Mouse (Mus musculus) ES-Bruce4 (cell line): Measurements from ENCODE around the gene Alox5. TPM values are rescaled to one million over a fixed set of nuclear protein-coding genes. Genes with fewer than 3 reads are reported as not detected.

Source experiments
- H3K27ac ChIP-seq: 2 replicates; pipeline ENCODE4 v1.5.1; 2012; ENCODE audit warnings: low read length, inconsistent platforms; ENCODE audit not compliant: insufficient read depth
- H3K27me3 ChIP-seq: 2 replicates; pipeline ENCODE4 v1.6.1; 2012; ENCODE audit warnings: mild to moderate bottlenecking, low read length, inconsistent platforms; ENCODE audit not compliant: control insufficient read depth, poor library complexity, insufficient read depth, severe bottlenecking
- H3K36me3 ChIP-seq: 2 replicates; pipeline ENCODE4 v1.6.1; 2012; ENCODE audit warnings: inconsistent platforms, mild to moderate bottlenecking, low read length, moderate library complexity; ENCODE audit not compliant: control insufficient read depth, poor library complexity, insufficient read depth, severe bottlenecking
- H3K4me1 ChIP-seq: one replicate; pipeline ENCODE4 v1.8.1; 2011; ENCODE audit warnings: low read length; ENCODE audit not compliant: control insufficient read depth, insufficient read depth
- H3K4me3 ChIP-seq: 2 replicates; pipeline ENCODE4 v1.5.1; 2011; ENCODE audit warnings: low read depth, mild to moderate bottlenecking, low read length
- H3K9ac ChIP-seq: 2 replicates; pipeline ENCODE4 v1.6.1; 2012; ENCODE audit warnings: low read depth, mild to moderate bottlenecking, inconsistent platforms; ENCODE audit not compliant: poor library complexity, severe bottlenecking
- H3K9me3 ChIP-seq: replicated peaks from 2 replicates; pipeline ENCODE4 v1.6.1; 2012; ENCODE audit warnings: mild to moderate bottlenecking, low read length, inconsistent platforms; ENCODE audit not compliant: control insufficient read depth, poor library complexity, insufficient read depth, severe bottlenecking
- CTCF ChIP-seq: IDR thresholded peaks from one replicate; pipeline ENCODE4 v1.8.1; 2011; ENCODE audit warnings: low read depth, low read length
- EP300 ChIP-seq: IDR thresholded peaks from 2 replicates; pipeline ENCODE4 v1.6.1; 2011; ENCODE audit warnings: low read depth, low read length; ENCODE audit not compliant: insufficient read depth
- POLR2A ChIP-seq: IDR thresholded peaks from one replicate; pipeline ENCODE4 v1.8.1; 2011; ENCODE audit warnings: low read length; ENCODE audit not compliant: insufficient read depth
- polyA plus RNA-seq: library from polyadenylated mRNA; stranded (reverse); fragments of >200 nt; gene quantifications from 2 replicates; pipeline ENCODE4 v1.2.4, GENCODE M21; 2011; ENCODE audit warnings: low read depth; ENCODE audit not compliant: missing spikeins, insufficient read depth, insufficient read length

Alox5 gene
- polyA plus RNA-seq, 1 experiment, result 5.6 TPM

DNA sequence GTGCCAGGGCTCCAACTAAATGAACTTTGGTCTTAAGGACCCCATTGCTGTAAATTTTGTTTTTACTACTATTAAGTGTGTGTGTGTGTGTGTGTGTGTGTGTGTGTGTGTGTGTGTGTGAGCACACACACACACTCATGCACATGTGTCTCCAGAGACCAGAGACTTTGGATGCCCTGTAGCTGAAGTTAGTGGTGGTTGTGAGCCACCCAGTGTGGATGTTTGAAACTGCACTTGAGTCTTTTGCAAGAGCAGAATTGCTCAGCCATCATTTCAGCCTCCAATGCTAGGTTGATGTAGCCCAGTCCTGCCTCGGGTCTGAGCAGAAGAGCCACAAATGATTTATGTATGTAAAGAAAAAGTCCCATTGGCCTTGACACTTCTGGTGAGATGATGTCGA lies 37.3 kb downstream of the Alox5 start:
- Histone ChIP-seq H3K36me3 (no peaks in the 10 kb centered on the region), H3K27me3 (no peaks in the 10 kb centered on the region), H3K9ac (no peak overlapping the region), H3K9me3 (no peaks in the 10 kb centered on the region), H3K4me1 (no peaks in the 10 kb centered on the region), H3K4me3 (no peak overlapping the region), H3K27ac (no peak overlapping the region)
- TF ChIP-seq POLR2A, result no peak
- TF ChIP-seq EP300, result no peak
- no peak for TF ChIP-seq CTCF

GRCm38 (mm10) chr6:116422991-116423390 lies 38.0 kb downstream of the Alox5 start:
- no peak overlapping the region for H3K27ac ChIP-seq
- H3K4me3 ChIP-seq, result no peak overlapping the region
- no peaks in the 10 kb centered on the region for H3K27me3 ChIP-seq
- H3K9ac ChIP-seq, result no peak overlapping the region
- no peaks in the 10 kb centered on the region for H3K9me3 ChIP-seq
- no peaks in the 10 kb centered on the region for H3K4me1 ChIP-seq
- TF ChIP-seq EP300 (no peak), POLR2A (no peak), CTCF (no peak)
- no peaks in the 10 kb centered on the region for H3K36me3 ChIP-seq

GRCm38 (mm10) chr6:116420271-116420670 lies 40.7 kb downstream of the Alox5 start:
- Histone ChIP-seq H3K27me3 (no peaks in the 10 kb centered on the region), H3K4me1 (no peaks in the 10 kb centered on the region), H3K4me3 (no peak overlapping the region), H3K9ac (no peak overlapping the region), H3K27ac (no peak overlapping the region), H3K36me3 (no peaks in the 10 kb centered on the region), H3K9me3 (no peaks in the 10 kb centered on the region)
- no peak for TF ChIP-seq POLR2A

- TF ChIP-seq EP300, result no peak
- no peak for TF ChIP-seq CTCF
- TF ChIP-seq POLR2A, result no peak
- Histone ChIP-seq H3K4me1 (no peaks in the 10 kb centered on the region), H3K27me3 (no peaks in the 10 kb centered on the region), H3K36me3 (no peaks in the 10 kb centered on the region), H3K27ac (no peak overlapping the region), H3K4me3 (no peak overlapping the region), H3K9ac (no peak overlapping the region), H3K9me3 (no peaks in the 10 kb centered on the region)
These were observed 41.3 kb downstream of the Alox5 start for GRCm38 (mm10) chr6:116419699-116420098.

GRCm38 (mm10) chr6:116418487-116418886 lies 42.5 kb downstream of the Alox5 start:
- no peak overlapping the region for H3K9ac ChIP-seq
- no peaks in the 10 kb centered on the region for H3K4me1 ChIP-seq
- no peaks in the 10 kb centered on the region for H3K36me3 ChIP-seq
- TF ChIP-seq CTCF (no peak), POLR2A (no peak), EP300 (no peak)
- H3K27ac ChIP-seq, result no peak overlapping the region
- no peaks in the 10 kb centered on the region for H3K9me3 ChIP-seq
- H3K27me3 ChIP-seq, result no peaks in the 10 kb centered on the region
- no peak overlapping the region for H3K4me3 ChIP-seq

GRCm38 (mm10) chr6:116417518-116418315 lies 43.3 kb downstream of the Alox5 start:
- no peaks in the 10 kb centered on the region for H3K9me3 ChIP-seq
- H3K4me3 ChIP-seq, result no peak overlapping the region
- no peak overlapping the region for H3K9ac ChIP-seq
- no peak overlapping the region for H3K27ac ChIP-seq
- TF ChIP-seq EP300 (no peak), CTCF (no peak), POLR2A (no peak)
- H3K4me1 ChIP-seq, result no peaks in the 10 kb centered on the region
- H3K27me3 ChIP-seq, result no peaks in the 10 kb centered on the region
- H3K36me3 ChIP-seq, result no peaks in the 10 kb centered on the region
